Mouse (Mus musculus) urinary bladder, postnatal 4 days (tissue): ENCODE results near the gene Lin28a.

Experiments used
- DNase-seq, 2 experiments: peaks; one replicate each; pipeline ENCODE4 v3.0.0; 2021 to 2022; ENCODE audit warnings: low spot score in 2 of 2

Gene Lin28a

DNA sequence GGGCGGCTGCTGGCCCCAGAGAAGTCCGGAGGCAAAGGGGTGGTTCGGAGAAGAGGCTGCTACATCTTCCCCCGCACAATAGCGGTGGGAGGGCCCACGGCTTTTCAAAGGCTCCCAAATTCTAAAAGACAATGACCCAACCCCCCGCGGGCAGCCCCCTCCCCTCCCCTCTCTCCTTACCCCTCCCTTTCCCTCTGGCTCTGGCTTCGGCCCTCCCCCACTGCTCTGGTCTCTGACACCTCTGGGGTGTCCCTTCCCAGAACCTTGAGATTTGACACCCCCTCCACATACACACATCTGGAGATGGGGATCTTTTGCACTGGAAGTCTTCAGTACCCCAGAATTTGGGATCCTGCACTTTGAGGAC, at the start of gene Lin28a:
Gene Lin28a, minus strand, starts transcription at position 63 of the 367 bp plus-strand sequence.
- DNase-seq = no peak

DNA sequence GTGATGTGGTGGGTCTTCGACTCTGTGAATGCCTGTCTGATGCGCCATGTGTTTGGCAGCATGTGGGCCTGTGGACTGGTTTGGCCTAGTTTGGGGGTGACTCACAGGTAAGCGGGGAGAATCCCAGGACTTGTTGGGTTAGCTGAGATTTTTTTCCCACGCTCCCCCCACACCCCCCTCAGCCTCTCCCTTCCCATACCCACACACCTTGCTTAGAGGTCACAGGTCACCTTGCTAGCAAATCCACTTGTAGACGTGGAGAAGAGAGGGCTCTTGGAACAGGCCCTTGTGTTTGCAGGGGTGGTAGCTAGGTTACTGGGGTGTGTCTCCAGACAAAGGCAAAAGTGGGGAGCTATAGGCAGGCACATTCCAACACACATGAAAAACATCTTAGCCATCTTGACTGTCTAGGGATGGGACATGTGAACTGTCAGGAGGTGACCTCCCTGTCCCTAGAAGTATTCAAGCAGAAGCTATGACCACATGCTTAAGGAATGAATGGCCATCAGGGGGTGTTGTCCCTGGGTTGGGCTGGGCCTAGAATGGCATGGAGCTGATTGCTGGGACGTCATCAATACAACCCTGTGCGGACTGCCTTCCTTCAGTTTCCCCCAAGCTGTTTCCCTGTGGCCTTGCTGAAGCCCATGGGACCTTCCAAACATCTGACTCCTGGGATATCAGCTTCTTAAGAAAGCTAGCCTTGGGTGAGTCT, 49.3 kb upstream of the Lin28a start:
- no peak for DNase-seq

DNA sequence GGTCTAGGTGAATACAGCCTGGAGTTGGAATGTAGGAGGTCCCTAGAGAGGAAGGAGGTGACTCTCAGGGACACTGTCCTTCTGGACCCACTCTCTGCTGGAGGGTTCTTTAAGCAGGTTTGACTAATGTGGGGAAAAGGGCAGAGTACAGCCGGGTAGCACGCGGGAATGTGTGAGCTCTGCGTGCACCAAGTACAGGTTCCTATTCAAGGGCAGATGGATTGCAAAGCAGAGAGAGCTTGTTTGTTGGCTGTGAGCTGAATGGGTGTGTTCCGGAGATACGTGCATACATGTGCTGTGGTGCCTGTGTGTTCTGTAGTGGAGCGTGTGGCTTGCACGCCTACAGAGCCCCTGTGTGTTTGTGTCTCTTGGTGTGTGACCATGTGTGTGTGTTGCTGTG, 48.7 kb upstream of the Lin28a start:
- no peak for DNase-seq

DNA sequence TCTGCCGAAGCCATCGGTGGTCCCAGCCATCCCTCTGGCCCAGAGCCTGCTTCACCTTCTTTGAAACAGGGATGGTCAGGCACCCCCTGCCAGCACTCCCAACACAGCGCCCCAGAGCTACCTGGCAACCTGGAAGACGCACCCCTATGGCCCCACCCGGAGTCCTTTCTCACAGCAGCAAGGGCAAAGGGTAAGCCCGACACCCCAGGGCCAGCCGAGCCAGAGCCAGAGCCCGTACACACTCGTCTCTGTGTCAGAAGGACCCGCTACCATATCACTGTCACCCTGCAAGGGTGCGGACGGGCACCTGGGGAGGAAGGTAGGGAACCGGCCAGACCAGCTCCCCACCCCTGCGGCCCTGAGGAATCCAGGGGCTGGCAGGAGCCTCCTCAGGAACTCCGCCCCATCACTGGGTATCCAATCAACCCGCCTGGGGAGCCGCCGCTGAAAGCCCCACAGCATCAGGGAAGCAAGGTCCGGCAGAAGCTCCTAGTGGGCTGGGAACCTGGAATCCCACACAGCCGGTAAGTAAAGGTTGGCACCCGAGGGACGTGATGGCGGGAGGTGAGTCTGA, 46.9 kb upstream of the Lin28a start:
- peak in 1 of 2 experiments; percentile 41 for DNase-seq

DNA sequence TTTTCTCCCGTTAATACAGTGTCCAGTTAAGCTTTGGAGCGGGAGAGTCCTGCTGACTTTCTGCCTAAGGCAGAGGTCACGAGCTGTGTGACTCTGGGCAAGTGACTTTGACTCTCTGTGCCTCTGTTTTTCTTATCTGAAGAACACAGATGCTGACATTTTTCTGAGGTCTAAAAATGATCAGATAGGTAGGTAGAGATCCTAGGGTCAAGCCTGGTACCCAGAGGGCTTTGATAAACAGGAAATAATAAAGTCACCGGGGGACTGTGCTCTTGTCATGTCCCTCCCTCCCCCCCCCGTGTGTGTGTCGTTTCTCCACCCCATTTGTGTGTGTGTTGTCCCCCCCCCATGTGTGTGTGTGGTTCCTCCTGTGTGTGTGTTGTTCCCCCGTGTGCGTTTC, 43.9 kb upstream of the Lin28a start:
- DNase-seq = no peak

DNA sequence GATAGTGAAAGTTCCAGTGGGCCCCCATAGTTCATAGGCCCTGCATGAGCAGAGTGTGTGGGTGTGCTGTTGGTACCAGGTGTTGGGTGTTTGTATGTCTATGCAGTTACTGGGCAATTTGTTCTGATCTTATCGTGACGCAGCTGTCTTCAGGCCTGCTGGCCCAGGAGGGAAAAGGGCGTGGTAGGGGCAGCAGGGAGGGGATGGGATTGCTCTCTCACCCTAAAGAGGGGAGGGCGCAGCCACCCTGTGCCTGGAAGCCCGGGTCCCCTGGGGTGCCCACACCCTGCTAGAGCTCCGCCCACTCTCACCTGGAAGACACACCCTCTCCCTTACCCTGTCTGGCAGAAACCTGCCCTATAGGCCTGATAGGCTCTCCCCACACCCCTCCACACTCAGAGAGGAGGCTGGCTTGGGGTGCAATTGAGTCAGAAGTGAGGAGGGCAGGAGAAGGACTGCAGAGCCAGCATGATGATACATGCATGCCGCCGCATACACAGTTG, 43.4 kb upstream of the Lin28a start:
- DNase-seq = no peak

DNA sequence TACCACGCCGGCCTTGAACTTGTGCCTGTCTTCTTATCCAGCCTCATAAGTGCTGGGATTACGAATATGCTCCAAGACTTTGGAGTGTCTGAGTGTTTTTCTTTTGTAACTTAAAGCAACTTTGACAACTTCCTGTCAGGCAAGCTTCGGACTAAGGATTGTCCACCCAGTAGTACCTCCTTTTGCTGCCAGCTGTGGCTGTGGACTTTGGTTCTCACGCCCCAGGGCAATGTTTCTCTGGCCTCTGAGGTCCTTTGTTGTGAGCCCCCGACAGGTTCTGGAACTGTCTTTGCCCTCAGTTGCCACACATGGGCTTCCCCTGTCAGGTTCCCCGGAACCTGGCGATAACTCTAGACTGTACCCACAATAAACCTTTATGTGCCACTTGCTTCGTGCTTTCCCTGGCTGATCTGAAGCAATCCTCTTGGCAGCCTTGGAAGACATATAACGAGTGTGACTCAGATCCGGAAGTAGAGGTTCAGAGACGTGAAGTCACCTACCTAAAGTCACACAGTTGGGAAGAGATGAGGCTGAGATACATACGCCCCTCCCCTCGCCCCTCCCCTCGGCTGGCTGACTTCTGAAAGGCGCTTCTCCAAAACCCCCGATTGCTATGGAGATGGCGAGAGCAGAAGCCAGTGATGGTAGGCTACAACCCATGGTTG, 42.7 kb upstream of the Lin28a start:
- DNase-seq = no peak

DNA sequence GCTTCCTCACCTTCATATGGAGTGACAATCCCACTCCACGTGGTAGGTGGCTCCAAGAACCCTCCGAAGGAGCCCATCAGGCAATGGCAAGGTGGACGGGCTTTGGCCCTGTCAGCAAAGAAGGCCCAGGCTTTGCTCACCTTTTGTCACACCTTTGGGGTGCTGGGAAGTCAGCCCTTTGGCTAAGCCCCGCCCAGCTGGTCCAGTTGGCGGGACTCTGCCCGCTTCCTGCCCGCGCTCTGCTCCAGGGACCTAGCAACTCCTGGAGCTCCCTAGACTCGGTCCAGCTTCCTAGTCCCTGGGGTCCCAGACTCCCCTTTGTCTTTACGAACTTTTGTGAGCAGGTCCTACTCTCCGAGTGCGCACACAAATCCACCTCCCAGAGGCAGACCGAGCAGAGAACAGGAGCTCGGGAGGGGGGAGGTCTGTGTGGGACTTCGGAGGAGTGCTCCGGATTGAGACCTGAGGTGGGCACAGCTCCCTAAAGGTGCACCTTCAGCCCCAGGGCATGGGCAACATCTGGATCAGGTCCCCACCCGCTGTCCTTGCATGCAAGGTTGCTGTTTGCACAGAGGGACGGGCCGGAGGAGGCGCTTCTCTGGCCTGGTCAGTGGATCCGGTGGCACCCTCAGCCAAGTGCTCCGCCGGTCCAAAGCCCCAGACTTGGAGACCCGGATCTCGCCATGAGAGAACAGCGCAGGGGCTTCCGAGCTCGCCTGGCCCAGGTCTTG, 41.7 kb upstream of the Lin28a start, which contains the start of gene Crybg2:
Gene Crybg2, plus strand, starts transcription at position 681 of the 731 bp plus-strand sequence.
- DNase-seq = no peak

DNA sequence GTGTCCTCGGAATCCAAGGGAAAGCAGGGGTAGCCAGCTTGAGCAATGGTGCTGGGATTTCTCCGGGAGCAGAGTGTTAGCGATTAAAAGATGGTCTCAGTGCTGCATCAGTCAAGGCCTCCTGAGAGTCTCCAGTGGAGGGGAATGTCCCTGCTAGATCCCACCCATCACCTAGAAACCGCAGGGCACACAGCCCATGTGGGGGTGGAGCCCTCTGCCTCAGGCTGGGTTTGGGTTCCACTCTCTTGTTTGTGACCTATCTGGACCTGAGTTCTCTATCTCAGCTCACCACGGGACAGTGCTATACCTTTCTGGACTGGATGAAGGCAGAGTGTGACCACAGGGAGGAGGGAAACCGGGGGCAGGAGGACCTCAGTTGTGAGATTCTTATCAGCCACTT, 40.3 kb upstream of the Lin28a start:
- no peak for DNase-seq

DNA sequence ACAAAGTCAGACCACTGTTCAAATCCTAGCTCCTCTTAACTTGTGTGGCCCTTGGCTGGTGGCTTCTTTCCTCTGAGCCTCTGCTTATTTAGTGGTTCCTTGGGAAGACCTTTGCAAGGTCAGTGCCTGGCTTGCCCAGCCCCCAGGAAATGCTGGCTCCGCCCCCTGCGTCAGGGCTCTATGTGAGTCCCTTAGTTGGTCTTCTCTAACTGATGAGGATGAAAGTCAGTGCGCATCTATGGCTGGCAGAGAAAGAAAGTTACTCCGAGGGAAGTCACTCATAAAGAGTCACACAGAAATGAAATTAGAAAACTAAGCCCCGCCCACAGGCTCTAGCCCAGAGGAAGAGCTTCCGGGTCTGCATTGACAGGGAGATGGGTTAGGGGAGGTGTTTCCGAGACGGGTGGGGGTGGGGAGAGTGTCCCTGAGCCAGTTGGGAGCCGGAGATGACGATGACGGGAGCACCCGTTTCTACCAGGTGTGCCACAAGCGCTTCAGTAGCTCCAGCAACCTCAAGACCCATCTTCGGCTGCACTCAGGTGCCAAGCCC, 39.6 kb upstream of the Lin28a start:
- no peak for DNase-seq

DNA sequence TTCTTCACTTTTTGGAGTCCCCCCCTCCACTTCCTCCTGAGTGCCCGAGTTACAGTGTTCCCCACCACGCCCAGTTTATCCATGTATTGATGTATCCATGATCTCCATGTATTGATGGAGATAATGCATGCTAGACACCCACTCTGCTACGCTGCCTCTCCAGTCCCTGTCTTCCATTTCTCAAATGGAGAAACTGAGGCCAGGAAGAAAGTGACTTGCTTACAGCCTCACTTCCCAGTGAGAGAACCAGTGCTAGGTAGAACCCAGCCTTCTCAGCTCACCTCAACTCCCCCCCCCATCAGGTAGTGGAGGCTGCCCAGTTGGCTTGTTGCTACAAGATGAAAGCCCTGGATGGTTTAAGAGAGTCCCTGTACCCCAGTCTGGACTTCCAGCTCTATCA, 34.9 kb upstream of the Lin28a start, which contains the start of gene Zfp683:
Gene Zfp683, plus strand, starts transcription at position 301 of the 400 bp plus-strand sequence.
- no peak for DNase-seq

DNA sequence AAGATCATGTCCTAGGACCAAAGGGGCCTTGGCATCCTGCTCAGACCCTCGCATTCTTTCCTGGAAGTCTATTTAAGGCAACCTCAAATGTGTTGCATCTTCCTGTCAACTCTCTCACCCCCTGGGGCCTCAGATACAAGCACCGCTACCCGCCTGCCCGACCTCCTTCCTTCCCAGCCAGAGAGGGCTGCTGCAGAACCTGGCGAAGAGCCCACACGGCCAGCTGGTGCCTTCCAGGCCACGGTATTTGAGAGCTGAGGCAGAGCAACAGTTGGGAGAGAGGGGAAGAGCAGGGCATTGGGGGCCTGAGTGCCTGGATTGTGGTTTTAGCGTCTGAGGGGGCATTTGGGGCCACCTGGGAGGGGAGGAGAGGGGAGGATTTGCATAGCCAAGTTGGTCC, 33.9 kb upstream of the Lin28a start:
- no peak for DNase-seq

DNA sequence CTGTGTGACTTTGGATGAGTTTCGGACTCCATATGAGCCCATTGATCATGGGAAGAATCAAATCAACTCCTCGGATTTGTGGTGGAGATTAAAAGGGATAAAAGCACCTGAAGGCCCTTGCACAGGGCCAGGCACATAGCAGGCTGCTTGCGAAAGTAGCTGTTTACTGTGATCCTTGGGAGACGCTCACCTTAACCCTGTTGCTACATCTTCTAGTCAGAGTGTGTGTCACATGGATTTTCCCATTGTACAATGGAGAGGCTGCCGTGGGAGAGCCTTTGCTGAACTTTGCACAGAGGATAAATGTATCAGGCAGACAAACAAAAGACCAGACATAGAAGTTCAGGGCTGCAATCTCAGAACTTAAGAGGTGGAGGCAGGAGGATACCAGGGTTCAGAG, 33.3 kb upstream of the Lin28a start:
- DNase-seq = no peak

DNA sequence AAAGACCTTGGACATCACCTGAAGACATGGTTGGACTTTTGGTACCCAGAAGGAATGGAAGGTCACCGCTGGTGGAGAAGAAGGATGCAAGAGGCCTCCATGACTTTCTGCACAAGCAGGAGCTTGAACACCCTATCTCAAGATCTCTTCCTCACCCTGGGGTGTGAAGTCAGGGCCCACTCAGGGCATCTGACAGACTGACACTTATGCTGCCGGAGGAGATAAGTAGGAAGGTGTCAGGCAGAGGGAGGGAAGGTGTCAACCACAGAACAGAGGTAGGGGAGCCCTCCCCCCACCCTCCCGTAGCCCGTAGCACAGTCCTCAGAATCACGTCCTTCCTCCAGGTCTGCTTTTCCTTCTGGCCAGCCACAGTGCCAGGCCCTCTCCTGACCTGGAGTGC, 29.0 kb upstream of the Lin28a start:
- no peak for DNase-seq

DNA sequence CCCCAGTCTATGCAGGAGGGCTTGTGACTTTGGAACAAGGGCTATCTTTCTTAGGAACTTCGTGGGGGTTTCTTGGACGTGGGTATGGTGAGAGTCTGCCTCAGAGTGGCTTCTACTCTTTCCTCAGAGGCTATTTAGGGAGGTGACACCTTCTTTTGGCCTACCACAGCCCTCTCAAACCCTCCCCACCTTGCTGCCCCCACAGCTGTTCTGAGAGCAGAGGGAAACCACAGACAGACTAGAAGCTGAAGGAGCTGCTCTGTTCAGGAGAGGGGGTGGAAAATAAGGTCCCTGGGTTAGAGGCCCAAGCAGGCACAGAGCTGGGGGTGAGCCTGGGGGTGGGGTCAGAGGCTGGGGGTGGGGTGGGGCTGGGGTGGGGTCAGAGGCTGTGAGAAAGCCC, 24.4 kb upstream of the Lin28a start:
- no peak for DNase-seq

DNA sequence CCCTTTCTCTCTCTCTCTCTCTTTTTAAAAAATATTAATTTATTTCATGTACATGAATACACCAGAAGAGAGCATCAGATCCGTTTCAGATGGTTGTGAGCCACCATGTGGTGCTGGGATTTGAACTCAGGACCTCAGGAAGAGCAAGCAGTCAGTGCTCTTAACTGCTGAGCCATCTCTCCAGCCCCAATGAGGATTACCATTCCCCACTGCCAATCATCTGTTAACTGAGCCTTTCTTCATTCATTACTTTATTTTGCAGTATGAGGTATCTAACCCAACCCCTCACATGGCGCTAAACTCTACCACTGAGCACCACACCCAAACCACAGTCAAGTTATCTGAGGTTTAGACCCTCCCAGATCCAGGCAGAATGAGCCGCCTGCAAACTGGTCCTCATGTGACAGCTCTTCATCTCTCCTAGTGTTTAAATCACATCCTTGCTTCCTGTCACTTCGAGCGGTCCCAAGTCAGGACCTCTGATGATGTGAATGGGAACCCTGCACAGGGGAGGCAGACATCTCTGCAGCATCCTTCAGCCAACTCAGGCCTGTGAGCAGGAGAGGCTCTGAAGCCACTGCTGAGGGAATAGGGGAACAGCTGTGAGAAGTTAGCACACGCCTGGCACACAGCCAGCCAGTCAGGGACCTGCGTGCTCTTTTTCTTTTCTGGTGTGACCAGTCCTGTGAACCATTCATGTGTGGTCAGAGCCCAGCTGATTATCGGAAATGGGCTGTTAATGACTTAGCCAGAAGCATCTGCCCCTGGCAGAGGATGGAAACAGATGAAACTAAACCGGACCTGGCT, 22.9 kb upstream of the Lin28a start:
- DNase-seq = no peak

DNA sequence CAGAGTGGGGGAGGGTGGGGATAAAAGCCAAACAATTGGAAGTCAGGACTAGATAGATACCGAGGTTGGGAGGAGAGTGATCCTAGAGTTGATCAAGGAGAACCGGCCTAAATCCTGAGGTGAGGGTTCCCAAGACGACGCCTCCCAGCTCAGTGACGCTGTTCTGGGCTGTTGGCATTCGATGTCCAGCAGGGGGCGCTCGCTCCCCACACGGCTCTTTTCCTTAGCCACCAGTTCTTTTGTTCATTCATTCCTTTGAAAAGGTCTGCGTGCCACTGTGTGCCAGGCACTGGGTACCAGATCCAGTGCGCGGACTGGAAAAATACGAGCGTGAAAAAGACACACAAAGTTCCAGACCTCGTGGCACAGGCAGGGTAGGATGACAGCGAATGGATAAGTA, 17.3 kb upstream of the Lin28a start:
- peak; percentile 32 to 76 for DNase-seq

DNA sequence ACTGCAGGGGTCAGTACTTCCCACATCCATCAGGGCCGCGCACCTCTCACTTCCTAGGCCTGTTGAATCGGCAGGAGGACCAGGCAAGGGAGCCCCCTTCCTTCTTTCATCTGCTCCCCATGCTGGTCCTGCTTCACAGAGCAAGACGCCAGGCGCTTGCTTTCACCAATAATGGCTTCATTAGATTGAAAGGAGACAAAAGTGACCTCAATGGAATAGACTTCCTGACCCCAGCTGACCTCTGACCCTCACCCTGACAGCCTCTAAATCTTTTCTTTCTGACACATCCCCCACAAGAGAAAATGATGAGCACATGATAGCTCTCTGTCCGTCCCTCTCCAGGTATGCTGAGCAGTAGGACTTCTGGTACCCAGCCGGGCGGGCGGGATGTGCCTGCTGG, 7.2 kb upstream of the Lin28a start:
- no peak for DNase-seq

DNA sequence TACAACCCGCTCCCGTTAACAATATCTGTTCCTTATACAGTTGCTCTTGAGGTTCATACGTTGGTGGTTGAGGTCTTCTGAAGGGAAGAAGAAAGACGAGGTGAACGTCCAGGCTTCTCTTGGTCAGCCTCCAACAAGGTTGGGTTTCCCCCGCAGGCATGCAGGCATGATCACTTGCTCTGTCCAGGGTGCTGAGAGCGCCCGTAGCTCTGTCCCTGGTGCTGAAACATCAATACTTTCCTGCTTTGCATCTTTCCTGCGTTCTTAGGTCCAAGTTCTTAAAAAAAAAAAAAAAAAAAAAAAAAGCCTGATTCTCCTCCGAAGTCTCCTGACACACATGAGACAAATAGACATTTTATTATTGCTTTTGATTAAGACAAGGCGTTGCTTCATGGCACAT, 2.0 kb upstream of the Lin28a start:
- DNase-seq = peak; percentile 62 to 70

DNA sequence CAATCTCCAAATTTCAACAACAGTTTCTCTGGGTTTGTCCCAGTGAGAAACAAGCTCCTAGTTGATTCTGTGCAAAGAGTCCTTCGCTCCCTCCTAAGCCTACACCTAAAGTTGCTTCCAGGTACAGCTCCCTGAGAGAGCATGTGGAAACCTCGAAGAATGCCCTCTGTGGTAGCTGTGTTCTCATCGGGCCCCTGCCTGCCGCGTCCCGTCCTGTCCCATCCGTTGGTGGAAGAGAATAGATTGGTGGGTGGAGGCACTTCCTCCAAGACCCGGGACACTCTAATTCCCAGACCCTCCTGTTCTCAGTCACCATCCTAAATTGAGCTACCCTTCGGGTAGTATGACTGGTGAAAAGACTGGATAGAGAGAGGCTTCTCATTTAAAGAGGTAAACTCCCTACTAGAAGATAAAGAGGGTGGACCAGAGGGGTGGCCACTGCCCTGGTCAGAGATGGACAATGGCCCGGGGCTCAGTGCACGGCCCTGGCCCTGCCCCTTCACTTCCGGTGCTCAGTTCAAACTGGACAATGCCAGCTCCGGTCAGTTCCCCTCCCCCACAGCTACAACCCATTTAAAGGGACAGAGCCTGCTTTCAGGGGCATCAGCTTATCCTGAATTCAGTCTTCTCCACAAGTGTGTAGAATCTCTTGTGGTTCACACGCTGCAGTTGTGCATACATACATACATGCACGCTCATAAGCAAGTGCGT, 1.2 kb upstream of the Lin28a start:
- DNase-seq = no peak
